Mouse (Mus musculus) midbrain, embryonic 11.5 days (tissue): Measurements from ENCODE around the gene 4930556J24Rik. TPM values are rescaled to one million over a fixed set of nuclear protein-coding genes. Genes with fewer than 3 reads are reported as not detected.
"Not testable (repeated sequence)": the region's sequence is repeated elsewhere in the genome, so short reads cannot be mapped to it uniquely, and the experiment has no call there.

Source experiments
- ATAC-seq: fragments of 200-750 bp; cut with Nextera tagmentation; 2 replicates; pipeline ENCODE4 v1.8.0; 2017; ENCODE audit warnings: moderate TSS enrichment, moderate library complexity; ENCODE audit not compliant: low FRiP score
- DNase-seq: peaks from one replicate; pipeline ENCODE4 v3.0.0; 2015; ENCODE audit warnings: low spot score; ENCODE audit errors: missing footprints
- H3K27ac ChIP-seq: fragments of 300-500 bp; sonication (generic); 2 replicates; pipeline ENCODE4 v1.5.1; 2014; ENCODE audit warnings: low read depth, low read length
- H3K27me3 ChIP-seq: fragments of 300-500 bp; sonication (generic); 2 replicates; pipeline ENCODE4 v1.6.1; 2014; ENCODE audit warnings: mild to moderate bottlenecking, low read length, moderate library complexity, mixed read lengths; ENCODE audit not compliant: control insufficient read depth, insufficient read depth
- H3K36me3 ChIP-seq: fragments of 300-500 bp; sonication (generic); 2 replicates; pipeline ENCODE4 v1.6.1; 2014; ENCODE audit warnings: mild to moderate bottlenecking, low read length, moderate library complexity, mixed read lengths; ENCODE audit not compliant: control insufficient read depth, insufficient read depth
- H3K4me1 ChIP-seq: fragments of 300-500 bp; sonication (generic); 2 replicates; pipeline ENCODE4 v1.6.1; 2014; ENCODE audit warnings: low read length; ENCODE audit not compliant: control insufficient read depth, insufficient read depth
- H3K4me2 ChIP-seq: fragments of 300-500 bp; sonication (generic); 2 replicates; pipeline ENCODE4 v1.6.1; 2014; ENCODE audit warnings: mild to moderate bottlenecking, moderate library complexity
- H3K4me3 ChIP-seq: fragments of 300-500 bp; sonication (generic); 2 replicates; pipeline ENCODE4 v1.5.1; 2014; ENCODE audit warnings: low read depth, low read length
- H3K9ac ChIP-seq: fragments of 300-500 bp; sonication (generic); 2 replicates; pipeline ENCODE4 v1.6.1; 2014; ENCODE audit warnings: low read length
- H3K9me3 ChIP-seq: fragments of 300-500 bp; sonication (generic); 2 replicates; pipeline ENCODE4 v1.6.1; 2016; ENCODE audit warnings: low read length; ENCODE audit not compliant: control insufficient read depth
- WGBS: fragments of 180-500 bp; shearing (Covaris S2); extraction: QIAGEN DNeasy Blood & Tissue Kit; methylation state at CpG from one replicate; pipeline ENCODE4 v1.1.7; 2014; 5-methylcytosine and 5-hydroxymethylcytosine counted together
- polyA plus RNA-seq: library from polyadenylated mRNA; unstranded; fragments of >200 nt; fragmentation: Nextera tagmentation; extraction: Ambion mirVana; gene quantifications from 2 replicates; pipeline ENCODE4 v1.2.1, GENCODE M21; 2014

The 4930556J24Rik gene
- polyA plus RNA-seq, 1 experiment from 2014 or later, result not detected

- peak within 1 kb of the TSS; percentile 85 for H3K9ac ChIP-seq
- H3K36me3 ChIP-seq, result no peaks in the 10 kb centered on the region
- ATAC-seq, result peak; percentile 95
- DNase-seq, result peak; percentile 98
- under 1% methylated on average over 31 of the region's 31 CpGs for WGBS
- peak within 1 kb of the TSS; percentile 25; the same call in 1 of the 2 replicates for H3K27ac ChIP-seq
- H3K4me1 ChIP-seq, result peaks cover 7% of the 10 kb centered on the region
- H3K27me3 ChIP-seq, result no peaks in the 10 kb centered on the region; the same call in 1 of the 2 replicates
- peak within 1 kb of the TSS; percentile 88 for H3K4me2 ChIP-seq
- no peaks in the 10 kb centered on the region for H3K9me3 ChIP-seq
- H3K4me3 ChIP-seq, result peak within 1 kb of the TSS; percentile 78
Measured at GRCm38 (mm10) chr11:3963610-3964415, 12.8 kb downstream of the 4930556J24Rik start, which contains the start of gene Pes1. Gene Pes1 (plus strand): TSS chr11:3963975.

DNA sequence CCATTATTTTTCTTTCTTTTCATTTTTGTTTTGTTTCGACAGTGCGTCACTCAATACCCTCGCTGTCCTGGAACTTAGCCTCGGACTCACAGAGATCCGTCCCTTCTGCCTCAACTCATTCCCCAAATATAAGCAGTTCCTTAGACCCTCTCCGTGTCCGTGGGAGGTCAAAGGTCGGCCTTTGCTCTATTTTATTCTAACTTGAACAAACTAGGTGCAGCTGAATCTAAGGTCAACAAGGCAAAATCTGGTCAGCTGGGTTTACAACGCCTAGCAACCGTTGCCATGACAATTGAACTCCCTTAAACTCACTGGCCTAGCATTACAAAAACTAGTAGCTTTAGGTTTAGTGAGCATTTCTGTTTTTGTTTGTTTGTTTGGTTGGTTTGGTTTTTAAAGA lies 13.4 kb downstream of the 4930556J24Rik start:
- peak overlapping the region; percentile 85; the same call in 1 of the 2 replicates for H3K9ac ChIP-seq
- H3K4me1 ChIP-seq, result peaks cover 7% of the 10 kb centered on the region
- H3K9me3 ChIP-seq, result no peaks in the 10 kb centered on the region
- no peaks in the 10 kb centered on the region; the same call in 1 of the 2 replicates for H3K27me3 ChIP-seq
- 74% methylated on average over 10 of the region's 10 CpGs for WGBS
- ATAC-seq (peak; percentile 25; the same call in 1 of the 2 replicates), DNase-seq (no peak)
- H3K36me3 ChIP-seq, result no peaks in the 10 kb centered on the region
- H3K4me3 ChIP-seq, result peak overlapping the region; percentile 78; the same call in 1 of the 2 replicates
- H3K4me2 ChIP-seq, result peak overlapping the region; percentile 88; the same call in 1 of the 2 replicates
- no peak overlapping the region; the same call in 1 of the 2 replicates for H3K27ac ChIP-seq

GRCm38 (mm10) chr11:3961761-3962160 lies 14.8 kb downstream of the 4930556J24Rik start:
- Histone ChIP-seq H3K4me1 (peaks cover 7% of the 10 kb centered on the region), H3K9me3 (no peaks in the 10 kb centered on the region), H3K4me3 (no peak overlapping the region), H3K36me3 (no peaks in the 10 kb centered on the region), H3K27me3 (no peaks in the 10 kb centered on the region; the same call in 1 of the 2 replicates), H3K4me2 (no peak overlapping the region), H3K27ac (no peak overlapping the region), H3K9ac (no peak overlapping the region)
- DNase-seq (no peak), ATAC-seq (no peak)
- 78% methylated on average over 3 of the region's 3 CpGs for WGBS

DNA sequence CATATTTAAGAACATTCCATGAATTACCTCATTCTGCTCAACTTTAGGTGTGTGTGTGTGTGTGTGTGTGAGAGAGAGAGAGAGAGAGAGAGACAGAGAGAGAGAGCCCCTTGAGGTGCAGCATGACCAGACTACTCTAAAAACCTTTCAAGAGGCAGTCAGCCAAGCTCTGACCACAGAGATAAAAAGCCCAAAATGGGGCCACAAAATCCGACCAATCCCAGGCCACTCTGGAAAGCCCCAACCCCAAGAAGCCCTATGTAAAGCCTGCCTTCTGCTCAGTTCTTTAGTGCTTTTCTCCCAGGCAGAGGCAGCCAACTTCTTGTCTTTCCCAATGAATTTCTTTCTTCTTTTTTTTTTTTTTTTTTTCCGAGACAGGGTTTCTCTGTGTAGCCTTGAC lies 15.7 kb downstream of the 4930556J24Rik start:
- Histone ChIP-seq H3K9me3 (no peaks in the 10 kb centered on the region), H3K36me3 (no peaks in the 10 kb centered on the region), H3K27ac (no peak overlapping the region), H3K4me2 (no peak overlapping the region), H3K4me3 (no peak overlapping the region), H3K9ac (no peak overlapping the region), H3K27me3 (no peaks in the 10 kb centered on the region; the same call in 1 of the 2 replicates), H3K4me1 (peaks cover 7% of the 10 kb centered on the region)
- ATAC-seq (no peak), DNase-seq (no peak)
- 60% methylated on average over 1 of the region's 2 CpGs for WGBS

DNA sequence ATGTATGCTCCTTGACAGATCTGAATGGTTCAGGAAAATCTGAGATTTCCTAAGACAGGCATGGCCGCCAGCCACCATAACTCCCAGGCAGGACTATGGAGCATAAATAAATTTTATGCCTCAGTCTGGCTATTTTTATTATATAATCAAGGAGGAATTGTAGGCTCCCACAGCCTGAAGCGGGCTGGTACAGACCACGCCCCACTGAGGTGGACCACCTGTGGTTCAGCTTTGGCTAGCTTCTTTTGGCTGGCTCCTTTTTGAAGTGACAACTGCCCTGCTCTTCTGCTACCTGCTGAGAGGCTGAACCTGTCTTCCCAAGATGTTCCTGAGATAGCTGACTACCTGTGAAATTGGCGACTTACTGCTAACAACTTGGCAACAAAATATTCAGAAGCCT lies 21.2 kb downstream of the 4930556J24Rik start:
- not testable (repeated sequence) for H3K4me1 ChIP-seq, ATAC-seq, H3K4me2 ChIP-seq, H3K9me3 ChIP-seq, H3K4me3 ChIP-seq, H3K36me3 ChIP-seq, H3K27me3 ChIP-seq, H3K27ac ChIP-seq, DNase-seq, H3K9ac ChIP-seq
- 65% methylated on average over 4 of the region's 4 CpGs for WGBS

GRCm38 (mm10) chr11:3954876-3955275 lies 21.7 kb downstream of the 4930556J24Rik start:
- not testable (repeated sequence) for H3K4me3 ChIP-seq, H3K27me3 ChIP-seq, H3K9ac ChIP-seq, H3K4me2 ChIP-seq, H3K27ac ChIP-seq, H3K9me3 ChIP-seq, DNase-seq, H3K4me1 ChIP-seq, ATAC-seq, H3K36me3 ChIP-seq
- WGBS, result 83% methylated on average over 5 of the region's 5 CpGs

DNA sequence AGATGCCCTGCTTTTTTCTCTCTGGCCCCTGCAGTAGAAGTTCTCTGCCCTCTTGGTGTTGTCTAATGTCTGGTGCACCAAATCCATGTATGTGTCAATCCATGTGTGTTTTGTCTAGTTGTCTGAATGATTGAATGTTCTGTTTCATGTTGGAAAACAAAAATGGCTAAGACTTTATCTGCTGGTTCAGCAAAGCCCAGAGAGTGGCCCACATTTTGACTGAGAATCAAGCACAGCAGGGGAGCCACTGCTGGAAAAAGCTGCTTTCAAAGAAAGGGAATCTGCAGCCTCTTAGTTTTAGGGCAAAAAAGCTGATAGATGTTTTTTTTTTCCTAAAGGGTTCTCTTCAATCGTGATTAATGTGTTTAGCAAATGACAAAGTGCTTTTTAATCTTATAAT lies 30.2 kb downstream of the 4930556J24Rik start:
- Histone ChIP-seq H3K9me3 (no peaks in the 10 kb centered on the region), H3K9ac (no peak overlapping the region), H3K4me2 (no peak overlapping the region), H3K36me3 (no peaks in the 10 kb centered on the region), H3K27me3 (no peaks in the 10 kb centered on the region), H3K27ac (no peak overlapping the region), H3K4me3 (no peak overlapping the region), H3K4me1 (no peaks in the 10 kb centered on the region)
- ATAC-seq, result no peak
- WGBS, result 9% methylated on average over 1 of the region's 1 CpGs
- no peak for DNase-seq

DNA sequence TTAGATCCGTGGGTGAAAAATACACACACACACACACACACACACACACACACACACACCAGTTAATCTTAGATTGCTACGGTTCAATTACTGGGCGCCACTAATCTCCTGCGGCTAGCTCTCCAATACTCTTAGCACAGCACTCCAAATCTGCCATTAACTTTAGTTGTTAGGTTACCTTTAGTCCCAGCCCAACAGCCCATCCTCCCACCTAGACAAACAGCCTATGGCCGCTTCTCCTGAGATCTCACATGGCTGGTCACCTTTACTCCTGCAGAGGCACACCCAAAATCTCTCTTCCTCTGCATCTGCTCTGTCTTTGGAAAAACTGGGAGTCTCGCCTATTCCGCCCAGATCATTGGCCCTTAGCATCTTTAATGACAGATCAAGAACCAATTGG lies 35.2 kb downstream of the 4930556J24Rik start:
- ATAC-seq (no peak), DNase-seq (no peak)
- Histone ChIP-seq H3K9ac (no peak overlapping the region), H3K4me1 (no peaks in the 10 kb centered on the region), H3K4me3 (no peak overlapping the region), H3K27ac (no peak overlapping the region), H3K36me3 (no peaks in the 10 kb centered on the region), H3K27me3 (no peaks in the 10 kb centered on the region), H3K9me3 (no peaks in the 10 kb centered on the region), H3K4me2 (no peak overlapping the region)
- WGBS, result 89% methylated on average over 7 of the region's 7 CpGs

- no peak overlapping the region for H3K4me2 ChIP-seq
- no peaks in the 10 kb centered on the region for H3K27me3 ChIP-seq
- no peak for ATAC-seq
- H3K9ac ChIP-seq, result no peak overlapping the region
- WGBS, result 84% methylated on average over 13 of the region's 13 CpGs
- H3K4me1 ChIP-seq, result no peaks in the 10 kb centered on the region
- H3K27ac ChIP-seq, result no peak overlapping the region
- no peak for DNase-seq
- H3K4me3 ChIP-seq, result no peak overlapping the region
- no peaks in the 10 kb centered on the region for H3K9me3 ChIP-seq
- no peaks in the 10 kb centered on the region for H3K36me3 ChIP-seq
Measured at GRCm38 (mm10) chr11:3937321-3937874, 39.2 kb downstream of the 4930556J24Rik start.
